Mouse (Mus musculus): ENCODE measurements around the gene Pate3. TPM values are rescaled to one million over a fixed set of nuclear protein-coding genes. Genes with fewer than 3 reads are reported as not detected.
"Not testable (repeated sequence)": the region's sequence is repeated elsewhere in the genome, so short reads cannot be mapped to it uniquely, and the experiment has no call there.

The Pate3 gene
- polyA plus RNA-seq (2017; shearing (Covaris generic)), result not detected

DNA sequence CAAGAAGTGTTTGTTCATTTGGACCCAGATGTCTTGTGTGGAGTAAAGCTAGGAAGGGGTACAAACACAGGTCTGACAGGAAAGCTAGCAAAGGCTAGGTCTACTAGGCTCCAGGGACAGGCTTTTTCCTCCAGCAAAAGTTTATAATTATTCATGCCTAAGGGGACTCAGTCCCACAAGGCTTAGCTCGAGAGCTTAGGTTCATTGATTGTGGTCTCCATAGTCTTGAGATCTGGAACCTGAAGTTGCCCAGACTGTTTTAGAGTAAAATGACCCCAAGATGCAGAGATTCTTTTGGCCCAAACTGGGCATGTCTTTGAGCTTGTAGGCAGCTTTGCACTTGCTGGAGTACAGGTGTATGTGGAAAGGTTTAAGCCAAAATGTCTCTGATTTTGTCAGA is at the start of gene Pate3:
Pate3 (minus strand) TSS at position 101 of the 400 bp plus-strand sequence.
- ATAC-seq, result no peak

DNA sequence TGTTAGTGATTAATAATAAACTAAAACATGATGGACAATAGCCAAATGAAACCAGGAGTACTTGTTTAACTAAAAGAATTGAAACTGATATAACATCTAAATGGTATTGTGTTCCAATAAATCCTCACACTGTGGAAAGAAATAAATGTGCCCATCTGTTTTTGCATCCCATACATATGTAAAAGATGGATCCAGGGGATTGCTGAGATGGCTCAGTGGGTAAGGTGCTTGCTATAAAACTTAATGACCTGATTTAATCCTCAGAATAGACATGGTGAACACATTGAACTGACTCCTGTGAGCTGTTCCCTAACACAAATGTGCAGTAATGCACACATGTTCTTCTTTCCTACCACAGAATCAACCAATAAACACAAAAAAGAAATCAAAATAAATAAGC is 43.9 kb upstream of the Pate3 start:
- ATAC-seq, result no peak

DNA sequence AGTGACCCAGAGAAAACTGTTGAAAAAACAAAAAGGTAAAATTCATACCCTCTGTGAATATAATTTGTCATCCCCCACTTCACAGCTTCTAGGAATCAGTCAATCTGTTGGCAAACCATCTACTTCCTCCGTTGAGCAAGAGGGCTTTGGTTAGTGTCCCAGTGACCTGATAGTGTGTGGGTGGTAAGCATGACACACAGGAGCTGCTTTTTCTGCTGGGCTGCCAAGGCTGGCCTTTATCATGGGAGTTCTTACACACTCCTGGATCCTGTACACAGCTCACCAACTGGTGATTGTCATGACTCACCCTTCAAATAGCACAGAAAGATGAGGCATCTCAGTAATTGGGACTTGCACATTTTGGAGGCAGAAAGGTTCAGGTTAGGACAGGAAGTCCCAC is 39.0 kb upstream of the Pate3 start, which contains the start of gene Pate1:
Pate1 (minus strand) TSS at position 378 of the 400 bp plus-strand sequence.
- no peak for ATAC-seq

DNA sequence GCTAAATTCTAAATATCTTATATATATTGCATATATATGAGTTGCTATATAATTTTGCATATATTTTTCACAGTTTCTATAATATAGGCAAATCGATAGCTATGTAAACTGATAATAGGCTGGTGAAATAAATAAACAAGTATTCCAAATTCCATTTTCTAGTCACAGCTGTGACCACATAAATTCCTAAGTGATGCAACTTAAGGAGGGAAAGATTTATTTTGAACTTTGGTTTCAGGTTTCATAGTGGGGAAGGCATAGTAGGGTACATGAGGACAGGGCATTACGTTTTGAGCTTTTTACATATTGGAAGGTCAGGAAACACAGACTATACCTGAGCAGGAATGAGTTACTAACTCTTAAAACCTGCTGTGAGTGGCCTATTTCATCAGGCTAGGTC is 25.6 kb upstream of the Pate3 start:
- no peak for ATAC-seq

DNA sequence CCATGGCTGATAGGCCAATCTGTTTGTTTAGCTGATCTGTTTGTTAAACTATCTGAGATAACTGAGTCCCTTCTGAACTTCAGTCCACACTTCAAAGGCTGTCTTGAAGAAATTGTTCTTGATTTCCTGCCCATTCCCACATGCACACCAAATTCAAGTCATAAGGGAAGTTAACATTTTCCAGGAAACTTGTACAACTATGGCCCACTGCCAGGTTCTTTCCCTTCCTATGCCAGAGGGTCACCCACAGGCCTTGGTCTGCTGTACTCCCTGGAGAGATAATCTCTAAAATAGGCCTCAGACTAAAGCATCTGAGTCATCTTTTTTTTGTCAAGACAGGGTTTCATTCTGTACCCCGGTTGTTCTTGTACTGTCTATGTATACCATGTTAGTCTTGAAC is 15.0 kb downstream of the Pate3 start:
- no peak for ATAC-seq

DNA sequence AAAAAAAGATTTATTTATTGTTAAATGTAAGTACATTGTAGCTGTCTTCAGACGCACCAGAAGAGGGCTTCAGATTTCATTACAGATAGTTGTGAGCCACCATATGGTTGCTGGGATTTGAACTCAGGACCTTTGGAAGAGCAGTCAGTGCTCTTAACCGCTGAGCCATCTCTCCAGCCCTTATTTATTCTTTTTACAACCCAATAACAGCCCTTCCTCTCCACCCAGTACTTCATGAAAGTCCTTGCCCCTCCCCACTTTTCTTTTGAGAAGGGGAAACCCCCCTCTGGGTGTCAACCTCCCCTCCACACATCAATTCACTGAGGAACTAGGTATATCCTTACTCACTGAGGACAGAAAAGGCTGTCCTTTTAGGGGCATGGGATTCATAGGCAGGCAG is 31.2 kb downstream of the Pate3 start:
- not testable (repeated sequence) for ATAC-seq

DNA sequence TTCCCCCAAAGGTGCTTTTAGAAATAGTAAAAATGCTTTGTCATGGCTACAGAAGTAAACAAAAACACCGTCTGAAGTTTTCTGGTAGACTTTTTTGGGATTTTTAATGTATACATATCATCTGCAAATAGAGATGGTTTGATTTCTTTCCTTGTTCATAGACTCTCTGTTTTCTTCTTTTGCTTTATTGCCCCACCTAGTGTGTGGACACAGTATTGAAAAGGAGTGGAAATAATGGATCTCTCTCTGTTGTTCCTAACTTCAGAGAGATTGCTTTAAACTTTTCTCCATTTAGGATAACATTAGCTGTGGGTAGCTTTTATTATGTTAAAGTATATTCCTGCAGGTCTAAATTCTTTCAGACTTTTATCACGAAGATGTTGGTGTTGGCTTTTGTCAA is 34.0 kb downstream of the Pate3 start:
- ATAC-seq, result no peak

DNA sequence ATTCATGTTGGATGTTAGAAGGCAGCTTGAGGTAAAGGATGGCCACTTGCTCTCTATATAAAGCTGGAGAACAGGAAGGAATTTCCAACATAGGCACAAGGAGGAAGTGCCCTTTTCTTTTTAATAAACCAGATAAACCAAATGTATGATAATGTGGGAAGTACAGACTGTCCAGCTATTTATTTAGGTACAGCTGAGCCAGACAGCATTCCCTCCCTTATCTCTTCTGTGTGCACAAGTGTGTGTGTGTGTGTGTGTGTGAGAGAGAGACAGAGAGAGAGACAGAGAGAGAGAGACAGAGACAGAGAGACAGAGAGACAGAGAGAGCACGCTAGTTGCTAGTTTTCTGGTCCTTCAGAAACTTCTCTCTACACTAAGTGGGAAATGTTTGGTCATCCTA is 36.2 kb downstream of the Pate3 start, which contains the start of gene Pate4:
Pate4 (minus strand) TSS at position 101 of the 400 bp plus-strand sequence.
- no peak for ATAC-seq

DNA sequence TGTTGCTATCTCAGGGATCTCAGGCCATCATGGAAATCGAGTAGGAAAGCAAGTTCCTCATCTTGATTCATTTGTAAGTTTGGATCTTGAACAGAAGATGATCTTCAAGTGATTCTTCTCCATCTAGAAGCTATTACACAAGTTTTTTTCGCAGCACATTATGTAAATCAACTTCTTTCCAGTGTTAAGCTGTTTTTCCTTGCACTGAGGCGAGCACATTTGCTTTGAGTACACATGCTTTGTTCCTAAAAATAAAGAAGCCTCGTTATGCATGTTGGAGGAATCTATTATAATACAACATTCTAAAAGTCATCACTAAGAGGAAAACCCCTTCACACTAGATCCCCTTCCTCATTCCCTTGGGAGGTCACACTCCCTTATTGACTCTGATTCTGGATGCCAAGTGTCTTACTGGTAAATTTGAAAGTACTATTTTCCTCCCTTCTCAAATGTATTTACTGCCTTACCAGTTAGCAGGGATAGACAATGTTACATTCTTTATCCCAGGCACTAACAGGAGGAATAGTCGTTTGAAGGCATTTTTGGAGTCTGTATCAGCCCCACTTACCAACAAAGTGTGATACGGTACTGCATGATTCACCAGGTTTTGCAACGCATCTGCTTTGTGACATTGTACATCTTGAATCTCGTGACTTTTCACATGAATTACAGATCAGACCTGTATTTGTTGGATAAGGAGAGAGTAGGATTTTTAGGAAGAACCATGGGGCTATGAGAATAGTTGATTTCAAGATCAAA is 40.2 kb downstream of the Pate3 start:
- ATAC-seq, result no peak

Other genes starting within 250 kb of the Pate3 start
- 1 to 10 TPM; 2.6 to 3.6 (median 3.2) TPM for gene Cdon, start 227.1 kb downstream of the Pate3 start, polyA plus RNA-seq (2017; shearing (Covaris generic))
- gene Gm1113, start 129.9 kb downstream of the Pate3 start, polyA plus RNA-seq (2017; shearing (Covaris generic)), result not detected
- gene Ddx25, start 89.7 kb downstream of the Pate3 start, polyA plus RNA-seq (2017; shearing (Covaris generic)), result under 1 TPM; 0.11 to 0.26 (median 0.14) TPM
- gene Pus3, start 89.6 kb downstream of the Pate3 start, polyA plus RNA-seq (2017; shearing (Covaris generic)), result 10 to 100 TPM; 16.9 to 27.8 (median 19.5) TPM
- not detected for gene Pate2, start 77.9 kb downstream of the Pate3 start, polyA plus RNA-seq (2017; shearing (Covaris generic))
- gene Hyls1, start 77.8 kb downstream of the Pate3 start, polyA plus RNA-seq (2017; shearing (Covaris generic)), result 10 to 100 TPM in 1 of 3 experiments, 1 to 10 TPM in 2; 4.9 to 16.2 (median 5.7) TPM
- gene Pate4, start 36.3 kb downstream of the Pate3 start, polyA plus RNA-seq (2017; shearing (Covaris generic)), result not detected
- not detected for gene Pate1, start 39.2 kb upstream of the Pate3 start, polyA plus RNA-seq (2017; shearing (Covaris generic))
- gene Gm17677, start 92.8 kb upstream of the Pate3 start, polyA plus RNA-seq (2017; shearing (Covaris generic)), result not detected
- not detected for gene Gm17727, start 129.9 kb upstream of the Pate3 start, polyA plus RNA-seq (2017; shearing (Covaris generic))
- not detected for gene Gm27235, start 141.9 kb upstream of the Pate3 start, polyA plus RNA-seq (2017; shearing (Covaris generic))
- not detected for gene D730048I06Rik, start 141.9 kb upstream of the Pate3 start, polyA plus RNA-seq (2017; shearing (Covaris generic))
- not detected for gene 9230110F15Rik, start 195.9 kb upstream of the Pate3 start, polyA plus RNA-seq (2017; shearing (Covaris generic))